Mouse (Mus musculus) right cerebral cortex, postnatal 25 days (tissue): Measurements from ENCODE around the gene Mis18a.
A peak's percentile ranks its signal among the peaks of the same experiment; 100 is the strongest.

Source experiments
- DNase-seq: peaks from one replicate; pipeline ENCODE4 v3.0.0; 2022

The Mis18a gene

DNA sequence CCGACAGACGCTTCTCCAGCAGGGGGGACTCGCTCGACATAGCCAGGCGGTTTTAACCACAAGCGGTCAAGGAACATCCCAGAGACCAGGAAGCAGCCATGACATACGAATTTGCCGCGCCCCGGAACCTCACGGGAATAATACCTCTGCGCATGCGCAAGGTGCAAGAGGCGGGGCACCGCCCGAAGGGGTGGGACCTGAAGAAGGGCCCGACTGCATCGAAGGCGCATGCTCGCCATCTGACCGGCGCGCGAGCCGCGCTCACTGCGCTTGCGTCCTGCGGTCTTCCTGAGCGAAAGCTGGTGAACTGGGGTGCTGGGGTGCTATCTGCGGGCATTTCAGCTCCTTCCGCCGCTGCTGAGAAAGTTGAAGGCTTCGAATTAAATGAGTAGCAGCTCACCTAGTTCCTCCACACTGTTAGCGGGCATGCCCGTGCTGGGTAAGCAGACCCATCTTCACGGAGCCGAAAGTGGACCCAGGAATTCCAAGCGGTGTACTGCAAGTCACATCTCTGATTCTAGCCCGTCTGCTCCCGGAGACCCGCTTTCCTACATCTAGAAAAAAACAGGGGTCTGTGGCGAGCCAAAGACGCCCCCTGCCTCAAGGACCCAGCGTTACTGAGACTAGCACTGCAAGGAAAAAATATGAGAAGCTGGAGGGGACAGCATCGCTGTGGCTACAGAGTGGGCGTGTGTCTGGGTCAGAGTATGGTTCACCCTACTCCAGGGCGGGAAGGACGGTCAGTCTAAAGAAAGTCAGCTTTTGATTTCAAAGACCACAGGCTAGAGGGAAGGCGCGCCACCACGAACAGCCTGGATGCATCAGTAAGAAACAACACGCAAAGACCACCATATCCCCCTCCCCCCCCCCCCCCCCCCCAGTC is at the start of gene Mis18a:
TSS of gene Mis18a (minus strand) at position 172 of the 883 bp plus-strand sequence.
- peak; percentile 96 for DNase-seq

DNA sequence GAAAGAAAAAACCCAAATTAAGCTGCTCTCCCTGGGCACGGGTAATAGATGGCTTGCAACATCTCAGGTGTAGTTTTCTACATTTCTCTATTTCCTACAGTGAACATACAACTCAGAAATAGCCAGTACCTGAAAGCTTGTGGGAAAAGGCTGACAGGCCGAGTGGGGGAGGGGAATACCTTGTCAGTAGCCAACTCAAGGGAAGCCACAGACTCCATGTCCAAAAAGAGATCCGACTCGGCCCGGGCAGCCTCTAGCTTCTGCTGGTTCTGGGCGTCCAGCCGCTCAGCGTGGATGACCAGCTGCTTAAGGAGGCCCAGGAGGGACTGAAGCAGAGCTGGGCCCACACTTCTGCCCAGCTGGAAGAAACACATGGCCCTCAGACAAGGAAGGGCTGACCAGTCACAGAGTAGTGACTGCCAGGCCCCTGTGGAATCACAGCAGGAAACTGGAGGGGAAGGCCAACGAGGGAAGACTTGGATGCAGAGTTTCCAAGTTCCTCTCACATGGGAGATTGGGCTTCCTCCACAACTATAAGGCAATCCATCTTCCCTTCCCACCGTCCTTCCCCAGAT is 48.8 kb upstream of the Mis18a start:
- no peak for DNase-seq

DNA sequence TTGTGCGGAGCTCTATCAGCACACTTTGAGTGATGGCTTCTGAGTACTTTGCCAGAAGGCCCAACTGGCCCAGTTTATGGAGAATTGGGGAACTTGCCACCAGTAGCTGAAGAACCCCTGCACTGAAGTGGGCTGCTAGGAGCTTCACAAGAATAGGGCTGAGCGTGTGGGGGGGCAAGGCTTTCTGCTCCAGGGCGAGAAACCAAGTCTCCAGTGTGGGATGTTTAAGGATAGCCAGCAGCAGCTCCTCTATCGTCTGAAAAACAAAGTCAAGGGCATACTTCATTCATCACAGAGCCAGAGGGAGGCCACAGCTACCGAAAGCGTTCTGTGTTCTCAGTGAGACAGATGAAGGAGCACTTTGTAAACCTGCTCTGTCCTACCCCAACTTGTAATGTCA is 47.4 kb upstream of the Mis18a start:
- DNase-seq: no peak

DNA sequence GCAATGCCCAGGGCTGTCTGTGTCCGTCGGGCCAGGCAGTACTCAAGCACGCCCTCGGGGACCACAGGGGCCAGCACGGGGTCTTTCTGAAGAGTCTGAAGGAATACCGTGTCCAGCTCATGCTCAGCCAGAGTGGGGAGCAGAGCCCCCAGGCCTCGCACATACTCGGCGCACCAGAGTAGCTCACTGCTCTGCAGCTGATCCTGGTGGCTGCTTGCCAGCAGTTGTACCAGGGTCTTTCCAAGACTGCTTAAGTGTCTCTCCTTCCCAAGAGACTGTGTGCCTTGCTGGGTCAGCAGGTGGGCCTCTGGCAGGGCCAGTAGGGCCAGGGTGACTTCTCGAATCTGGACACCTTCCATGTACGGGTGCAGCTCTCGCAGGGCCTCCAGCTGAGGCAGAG is 47.0 kb upstream of the Mis18a start:
- no peak for DNase-seq

DNA sequence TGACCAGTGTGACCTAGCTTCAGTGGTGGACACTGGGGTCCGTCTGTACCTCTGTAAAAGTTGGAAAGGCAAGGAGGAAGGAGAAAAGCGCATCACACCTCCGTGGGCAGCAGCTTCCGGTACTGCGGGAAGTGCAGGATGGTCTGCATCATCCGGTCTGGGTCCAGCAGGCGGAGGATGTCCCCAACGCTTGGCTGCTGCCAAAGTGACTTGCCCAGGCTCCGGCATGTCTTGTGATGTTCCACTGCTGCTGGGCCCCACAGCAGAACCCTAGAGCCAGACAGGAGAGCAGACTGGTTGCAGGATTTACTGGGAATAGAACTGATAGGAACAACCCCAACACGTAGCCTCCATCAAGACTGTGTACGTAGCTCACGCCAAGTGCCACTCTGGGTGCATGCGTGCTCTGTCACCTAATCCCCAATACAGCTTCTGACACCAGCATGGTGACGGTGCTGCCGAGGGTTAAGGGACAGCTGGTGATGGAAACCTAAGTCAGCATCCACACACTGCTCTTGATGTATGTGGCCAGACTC is 39.8 kb upstream of the Mis18a start:
- no peak for DNase-seq

DNA sequence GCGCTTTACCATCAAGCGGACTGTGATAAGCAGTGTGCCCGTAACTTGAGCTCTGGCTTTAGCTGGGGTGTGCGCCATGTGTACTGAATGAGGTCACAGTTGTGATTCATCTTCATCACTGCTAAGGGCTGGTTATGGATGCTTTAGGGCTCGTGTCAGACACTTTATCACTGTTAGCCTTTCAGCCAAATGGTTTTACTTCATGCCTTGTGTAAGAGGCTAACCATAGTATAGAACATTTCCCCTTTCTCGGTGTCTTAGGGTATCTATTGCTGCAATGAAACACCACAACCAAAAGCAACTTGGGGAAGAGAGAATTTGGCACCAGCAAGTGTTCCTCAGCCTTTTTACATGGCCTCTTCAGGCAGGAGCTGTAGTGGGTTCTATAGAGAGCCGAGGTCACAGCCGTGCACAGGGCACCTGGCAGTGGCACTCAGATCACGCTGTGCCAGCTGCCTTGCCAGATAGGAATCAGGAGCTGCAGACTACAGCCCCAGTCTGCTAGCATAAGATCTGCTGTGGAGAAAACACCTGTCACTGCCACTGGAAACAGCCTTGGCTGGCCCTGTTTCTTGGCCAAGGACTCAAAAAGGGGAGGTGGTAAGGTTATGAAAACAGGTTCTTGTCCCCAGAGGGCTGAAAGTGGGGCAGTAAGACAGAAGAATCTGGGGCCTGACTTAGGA is 38.1 kb upstream of the Mis18a start:
- no peak for DNase-seq

DNA sequence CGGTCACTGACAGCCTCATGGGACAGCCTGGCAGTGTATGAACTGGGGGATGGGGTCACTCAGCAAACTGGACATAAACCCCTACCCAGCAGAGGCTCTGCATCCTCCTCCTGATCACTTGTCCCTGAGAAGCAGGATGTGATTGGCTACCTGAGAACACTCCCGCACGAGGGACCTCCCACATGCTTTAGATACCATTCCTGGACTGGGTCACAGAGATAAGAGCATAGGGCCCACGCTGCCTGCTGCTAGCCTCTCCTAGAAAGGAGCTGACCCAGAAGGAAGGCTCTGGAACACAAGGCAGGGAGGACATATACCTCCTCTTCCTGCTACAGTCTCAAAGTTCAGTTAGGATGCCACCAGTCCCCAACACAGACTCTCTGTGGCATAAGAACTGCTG is 33.3 kb upstream of the Mis18a start:
- DNase-seq: no peak

DNA sequence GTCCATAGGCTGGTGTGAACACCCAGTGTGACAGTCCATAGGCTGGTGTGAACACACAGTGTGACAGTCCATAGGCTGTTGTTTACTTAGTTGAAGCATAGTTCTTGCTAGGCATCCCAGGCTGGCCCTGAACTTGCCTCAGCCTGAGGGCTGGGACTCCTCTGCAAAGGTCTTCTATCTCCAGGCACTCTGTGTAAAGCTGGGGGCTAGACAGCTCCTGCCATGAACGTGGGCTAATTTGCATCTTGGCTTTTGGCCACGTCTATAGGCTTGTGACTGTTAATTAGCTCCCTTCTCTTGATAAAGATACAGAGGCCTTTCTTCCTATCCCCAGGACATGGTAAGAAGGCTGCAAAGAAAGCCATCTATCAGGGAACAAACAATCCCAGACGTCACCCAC is 32.1 kb upstream of the Mis18a start:
- no peak for DNase-seq

DNA sequence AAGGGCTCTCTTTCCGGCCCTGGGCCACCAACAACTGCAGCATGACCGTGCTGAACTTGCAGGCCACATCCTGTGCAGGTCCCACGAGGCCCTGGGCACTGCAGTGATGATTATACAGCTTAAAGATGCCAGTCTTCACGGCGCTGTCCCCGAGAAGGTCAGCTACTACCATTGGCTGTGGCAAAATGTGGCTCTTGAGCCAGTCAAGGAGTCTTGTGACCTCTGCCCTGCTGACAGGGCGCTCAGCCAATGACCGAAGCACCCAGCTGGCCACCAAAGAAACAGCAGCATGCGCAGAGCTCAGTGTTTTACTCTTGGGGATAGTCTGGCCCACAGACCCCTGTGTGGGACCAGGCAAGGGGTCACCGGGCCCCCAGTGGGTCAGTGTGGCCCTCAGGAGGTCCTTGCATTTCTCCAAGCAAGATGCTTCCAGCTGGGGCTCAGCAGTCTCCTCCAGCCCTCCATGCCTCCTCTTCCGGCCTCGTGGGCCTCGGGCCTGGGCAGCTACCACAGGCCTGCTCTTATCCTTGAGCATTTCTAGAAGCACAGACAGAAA is 26.3 kb upstream of the Mis18a start:
- no peak for DNase-seq

DNA sequence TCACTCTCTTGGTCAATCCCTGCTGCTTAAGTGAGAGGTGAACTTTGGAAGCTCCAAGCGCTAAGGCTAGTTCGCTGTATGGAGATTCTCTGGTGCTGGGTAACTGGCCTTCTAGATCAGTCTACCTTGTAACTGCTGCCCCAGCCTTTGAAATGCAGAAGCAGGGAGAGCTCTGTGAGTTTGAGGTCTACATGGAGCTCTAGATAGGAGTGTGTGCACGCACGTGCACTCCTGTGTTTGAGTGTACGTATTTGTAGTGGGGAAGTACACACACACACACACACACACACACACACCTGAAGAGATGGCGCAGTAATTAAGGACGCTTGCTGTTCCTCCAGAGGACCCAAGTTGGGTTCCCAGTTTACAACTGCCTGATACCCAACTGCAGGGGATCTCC is 21.0 kb upstream of the Mis18a start:
- DNase-seq: no peak

DNA sequence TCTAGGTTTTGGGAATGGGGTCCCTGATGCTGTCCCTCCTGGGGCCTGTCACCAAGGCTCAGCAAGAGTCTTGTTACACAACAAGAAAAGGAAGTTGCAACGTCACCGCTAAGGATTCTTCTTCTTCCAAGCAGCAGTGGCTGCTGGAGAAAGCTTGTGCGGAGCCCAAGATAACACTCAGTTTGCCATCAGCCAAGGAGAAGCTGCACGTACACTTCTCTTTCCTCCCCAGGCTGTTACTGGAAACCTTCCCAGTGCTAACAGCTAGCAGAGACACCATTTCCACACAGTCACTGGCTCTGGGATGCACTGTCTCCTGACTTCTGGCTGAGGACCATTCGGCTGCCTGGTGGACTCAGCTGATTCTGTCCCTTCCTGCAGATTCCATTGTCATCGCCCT is 19.9 kb upstream of the Mis18a start:
- peak; percentile 40 for DNase-seq

DNA sequence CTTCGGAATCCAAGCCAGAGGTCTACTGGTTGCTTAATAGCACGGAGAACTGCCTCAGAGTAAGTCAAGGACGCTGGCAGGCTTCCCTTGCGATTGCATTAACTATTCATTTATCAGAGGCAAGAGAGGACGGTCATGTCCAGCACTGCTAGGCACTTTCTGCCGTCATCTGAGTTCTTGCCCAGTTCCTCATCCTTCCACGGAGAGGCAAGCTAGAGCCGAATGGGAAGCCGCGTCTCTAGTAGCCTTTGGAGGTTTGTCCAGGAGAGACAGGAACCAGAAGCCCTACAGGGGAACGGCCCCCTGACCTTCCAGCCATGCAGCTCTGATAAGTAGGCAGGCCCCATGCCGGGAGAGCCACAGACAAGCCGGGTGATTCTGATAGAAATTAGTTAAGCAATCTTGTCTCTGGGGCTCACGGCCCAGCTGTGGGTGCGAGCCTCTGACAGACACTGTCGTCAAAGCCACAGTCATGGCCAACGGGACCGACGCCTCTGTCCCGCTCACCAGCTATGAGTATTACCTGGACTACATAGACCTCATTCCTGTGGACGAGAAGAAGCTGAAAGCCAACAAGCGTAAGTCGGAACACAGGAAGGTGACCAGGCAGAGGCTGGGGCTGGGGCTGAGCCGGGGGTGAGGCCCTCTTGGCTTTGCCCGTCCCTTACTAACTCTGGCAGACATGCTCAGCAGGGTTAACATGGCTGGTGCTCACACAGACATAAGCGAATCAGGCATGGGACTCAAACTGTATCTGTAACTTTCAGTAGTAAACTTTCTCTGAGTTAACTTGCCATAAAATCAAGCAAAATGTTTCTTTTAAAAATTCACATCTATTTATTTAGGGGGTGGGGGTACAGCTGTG is 11.1 kb upstream of the Mis18a start, which contains the start of gene Mrap:
TSS of gene Mrap (plus strand) at position 116 of the 865 bp plus-strand sequence.
- DNase-seq: no peak

DNA sequence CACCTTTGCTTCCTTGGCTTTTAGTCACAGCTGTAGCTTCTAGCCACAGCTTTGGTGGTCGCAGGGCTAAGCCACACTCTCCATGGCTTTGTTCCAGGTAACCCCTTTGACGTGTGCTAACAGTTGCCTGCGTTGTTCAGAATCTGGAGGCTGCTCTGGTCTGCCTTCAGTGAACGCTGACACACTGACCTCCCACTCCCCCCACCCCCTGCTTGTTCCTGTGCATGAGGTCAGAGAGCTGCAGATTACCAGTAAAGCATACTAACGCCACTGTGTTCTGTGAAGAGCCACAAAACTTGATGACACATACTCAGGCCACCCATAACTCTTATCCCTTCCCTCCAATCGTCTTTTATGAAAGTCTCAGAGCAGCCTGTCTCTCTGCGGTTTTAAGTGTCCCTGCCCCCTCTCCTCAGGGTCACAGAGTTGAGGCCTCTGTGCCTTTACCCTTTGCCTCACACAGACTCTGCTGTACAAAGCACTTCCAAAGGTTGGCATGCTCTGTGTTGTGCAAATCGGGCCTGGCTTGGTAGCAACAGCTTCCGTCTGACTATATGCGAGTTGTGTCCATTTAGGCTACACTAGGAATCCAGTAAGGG is 9.6 kb upstream of the Mis18a start:
- DNase-seq: no peak

DNA sequence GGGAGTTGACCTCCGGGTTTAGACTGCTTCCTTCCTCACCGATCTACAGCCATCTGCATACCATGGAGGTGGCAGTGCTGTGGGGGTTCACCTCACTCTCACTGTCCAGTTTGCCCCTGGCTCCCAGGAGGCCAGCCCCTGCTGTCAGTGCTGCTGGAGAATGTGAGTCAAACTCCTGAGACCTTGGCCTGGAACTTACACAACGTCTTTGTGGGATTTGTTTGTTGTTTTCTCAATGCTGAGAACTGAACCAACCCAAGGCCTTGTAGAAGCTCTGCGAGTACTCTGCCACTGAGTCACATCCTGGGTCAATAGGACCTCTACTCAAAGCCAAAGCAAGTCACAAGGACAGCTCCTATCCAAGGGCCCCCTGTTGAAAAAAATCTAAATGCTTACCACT is 8.4 kb upstream of the Mis18a start:
- no peak for DNase-seq

DNA sequence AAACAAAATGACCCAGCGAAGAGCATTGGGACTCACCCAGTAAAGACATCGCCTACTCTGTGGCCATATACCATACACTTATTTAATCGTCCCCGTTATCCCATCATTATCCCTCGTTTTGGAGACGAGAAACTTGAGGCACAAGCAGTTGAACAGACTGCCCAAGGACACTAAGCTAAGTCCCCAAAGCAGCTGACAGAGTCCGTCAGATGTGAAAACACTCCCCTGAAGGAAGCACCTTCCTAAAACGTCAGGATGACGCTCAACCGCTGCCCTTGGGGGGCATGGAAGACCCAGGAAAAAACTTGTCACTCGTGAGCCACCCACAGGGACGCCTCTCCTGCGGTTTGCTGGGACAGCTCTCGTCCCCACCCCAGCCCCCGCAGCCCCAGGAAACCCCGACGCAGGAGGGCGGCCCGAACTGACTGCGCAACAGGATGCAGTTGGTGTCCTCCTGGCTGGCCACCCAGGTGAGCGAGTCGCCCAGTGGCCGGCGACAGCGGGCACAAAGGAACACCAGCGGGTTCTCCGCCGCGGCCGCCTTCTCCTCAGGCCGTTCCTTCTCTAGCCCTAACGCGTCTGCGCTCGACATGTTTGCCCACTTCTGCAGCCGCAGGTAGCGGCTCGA is 490 bp downstream of the Mis18a start:
- no peak for DNase-seq

DNA sequence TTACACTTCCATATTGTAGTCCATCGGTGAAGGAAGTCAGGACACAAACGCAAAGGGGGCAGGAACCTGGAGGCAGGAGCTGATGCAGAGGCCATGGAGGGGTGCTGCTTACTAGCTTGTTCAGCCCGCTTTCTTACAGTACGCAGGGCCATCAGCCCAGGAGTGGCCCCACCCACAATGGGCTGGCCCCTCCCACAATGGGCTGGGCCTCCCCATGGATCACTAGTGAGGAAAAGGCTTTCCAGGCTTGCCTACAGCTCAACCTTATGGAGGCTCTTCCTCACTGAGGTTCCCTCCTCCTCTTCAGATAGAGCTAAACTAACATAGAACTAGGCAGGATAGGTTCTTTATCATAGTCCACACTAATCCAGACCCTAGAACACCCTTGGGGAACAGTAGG is 3.2 kb downstream of the Mis18a start:
- no peak for DNase-seq

DNA sequence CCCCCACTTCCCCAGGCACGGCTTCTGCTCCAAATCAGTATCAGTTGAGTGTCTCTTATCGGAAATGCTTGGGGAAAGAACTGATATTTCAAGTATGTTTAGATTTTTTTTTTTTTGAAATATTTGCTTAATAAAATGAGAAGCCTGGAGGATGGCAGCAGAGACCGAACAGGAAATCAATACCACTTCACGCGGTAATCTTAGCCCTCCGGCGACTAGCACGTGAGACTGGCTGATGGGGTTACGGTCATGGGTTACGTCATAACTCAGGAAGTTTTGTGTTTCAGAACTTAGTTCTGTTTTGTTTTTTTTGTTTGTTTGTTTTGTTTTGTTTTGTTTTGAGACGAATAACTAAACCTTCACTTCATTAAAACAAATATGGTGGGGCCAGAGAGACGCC is 16.9 kb downstream of the Mis18a start:
- DNase-seq: no peak

DNA sequence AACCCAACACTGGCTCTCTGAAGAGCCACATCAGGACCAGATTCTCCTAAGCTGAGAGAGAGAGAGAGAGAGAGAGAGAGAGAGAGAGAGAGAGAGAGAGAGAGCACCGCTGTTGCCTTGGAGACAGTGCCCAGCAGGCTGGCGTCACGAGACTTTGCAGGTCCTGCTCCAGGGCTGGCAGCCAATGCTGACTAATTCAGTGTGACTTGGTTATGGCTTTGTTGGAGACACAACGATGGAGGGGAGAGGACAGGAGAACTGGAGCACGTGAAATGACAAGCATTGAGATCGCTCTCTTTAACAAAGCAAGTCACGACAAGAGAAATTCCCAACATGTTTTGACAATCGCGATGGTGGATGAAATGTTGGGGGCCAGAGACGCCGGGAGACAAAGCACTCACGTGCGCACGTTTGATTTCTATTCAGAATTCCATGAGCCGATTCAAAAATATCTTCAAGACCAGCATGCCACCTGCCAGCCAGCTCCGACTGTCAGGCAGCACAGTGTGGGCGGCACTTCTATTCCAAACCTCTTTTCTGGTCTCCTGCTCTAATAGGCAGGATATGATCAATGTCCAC is 17.4 kb downstream of the Mis18a start:
- DNase-seq: peak; percentile 82

DNA sequence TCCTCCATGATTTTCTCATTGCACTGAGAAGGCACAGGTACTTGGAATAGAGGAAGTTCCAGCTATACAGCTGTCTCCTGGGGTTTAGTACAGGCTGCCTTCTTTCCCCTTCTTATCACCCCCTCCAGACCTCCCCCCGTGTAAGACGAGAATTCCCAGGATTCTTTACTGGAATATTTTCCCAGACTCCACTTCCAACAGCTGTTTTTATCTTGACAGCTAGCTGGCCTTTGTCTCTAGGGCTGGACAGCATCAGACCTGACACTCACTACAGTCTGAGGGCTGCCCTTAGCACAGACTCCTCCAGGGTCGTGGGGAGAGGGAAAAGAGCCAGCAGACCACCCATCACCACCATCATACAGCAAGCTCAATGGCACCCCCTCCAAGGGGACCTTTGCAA is 20.9 kb downstream of the Mis18a start:
- DNase-seq: no peak

DNA sequence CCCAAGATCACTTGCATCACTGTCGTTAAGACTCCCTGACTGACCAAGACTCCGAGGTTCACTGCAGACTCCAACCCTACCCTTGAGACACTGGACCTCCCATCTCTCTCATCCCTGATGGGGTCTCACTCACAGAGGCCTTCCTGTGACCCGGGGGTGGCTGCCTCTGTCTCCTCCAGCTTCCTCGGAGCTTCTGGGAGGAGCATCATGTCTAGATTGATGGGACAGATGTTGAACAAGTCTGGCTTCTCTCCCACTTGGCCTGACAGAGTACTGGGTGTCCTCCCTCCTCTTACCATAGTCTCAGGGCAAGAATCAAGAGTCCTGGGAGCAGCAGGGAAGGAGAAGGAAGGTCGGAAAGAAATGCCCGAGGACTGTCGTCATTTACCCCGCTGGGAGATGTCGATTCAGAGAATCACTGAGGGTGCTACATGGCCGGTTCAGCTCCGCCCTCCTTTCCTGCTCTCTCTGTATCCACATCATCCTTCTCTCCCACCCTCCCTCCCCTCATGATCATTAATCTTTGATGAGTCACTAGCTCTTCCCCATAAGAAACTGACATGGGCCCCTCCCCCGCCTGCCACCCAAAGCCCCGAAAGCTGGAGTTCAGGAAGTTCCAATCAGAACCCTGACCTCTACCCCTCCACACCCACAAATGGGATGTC is 22.9 kb downstream of the Mis18a start:
- no peak for DNase-seq

DNA sequence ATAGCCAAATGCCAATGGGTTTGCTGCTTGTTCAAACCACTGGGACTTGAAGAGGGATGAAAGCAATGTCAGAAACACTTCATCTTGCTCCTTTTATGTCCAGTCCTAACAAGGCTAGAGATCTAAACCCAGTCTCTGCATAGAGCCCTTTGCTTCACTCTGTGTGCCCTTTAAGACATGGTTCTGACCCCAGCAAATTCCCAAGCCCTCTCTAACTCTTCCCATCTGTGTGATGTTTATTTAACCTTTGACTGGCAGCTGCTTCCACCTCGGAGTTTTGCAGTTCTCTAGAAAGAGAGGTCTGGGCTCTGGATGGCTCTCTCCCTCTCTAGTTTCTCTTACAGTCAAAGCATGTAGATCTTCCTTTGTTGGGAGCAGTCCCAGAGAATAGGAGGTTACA is 23.6 kb downstream of the Mis18a start:
- no peak for DNase-seq
